Mouse (Mus musculus): Measurements from ENCODE around the gene Wdr83. TPM values are rescaled to one million over a fixed set of nuclear protein-coding genes. Genes with fewer than 3 reads are reported as not detected.
A peak's percentile ranks its signal among the peaks of the same experiment; 100 is the strongest.

Wdr83 gene
- polyA plus RNA-seq, 1 experiment from 2014 or later: 65.8 TPM

GRCm38 (mm10) chr8:85037681-85038531 lies 43.2 kb downstream of the Wdr83 start:
- Histone ChIP-seq H3K4me3 (peak overlapping the region; percentile 94), H3K36me3 (replicated peaks) (peaks cover 48% of the 10 kb centered on the region), H3K27me3 (replicated peaks; ENCODE audit: low read depth, poor library complexity, severe bottlenecking) (no peaks in the 10 kb centered on the region), H3K9me3 (no peaks in the 10 kb centered on the region), H3K4me1 (peaks cover 42% of the 10 kb centered on the region), H3K27ac (replicated peaks) (peak overlapping the region; percentile 96)
- peak; percentile 66 for DNase-seq (ENCODE audit: low spot score)
- WGBS: under 1% methylated on average over 57 of the region's 57 CpGs

- peaks cover 48% of the 10 kb centered on the region for H3K36me3 ChIP-seq (replicated peaks)
- H3K27ac ChIP-seq (replicated peaks): peak overlapping the region; percentile 96
- WGBS: 0% methylated on average over 14 of the region's 14 CpGs
- peak overlapping the region; percentile 94 for H3K4me3 ChIP-seq
- no peaks in the 10 kb centered on the region for H3K27me3 ChIP-seq (replicated peaks; ENCODE audit: low read depth, poor library complexity, severe bottlenecking)
- H3K4me1 ChIP-seq: peaks cover 42% of the 10 kb centered on the region
- no peaks in the 10 kb centered on the region for H3K9me3 ChIP-seq
- DNase-seq (ENCODE audit: low spot score): peak; percentile 84
These were observed 43.8 kb downstream of the Wdr83 start for GRCm38 (mm10) chr8:85037366-85037680.

- DNase-seq (ENCODE audit: low spot score): peak; percentile 92
- no peaks in the 10 kb centered on the region for H3K27me3 ChIP-seq (replicated peaks; ENCODE audit: low read depth, poor library complexity, severe bottlenecking)
- peak within 1 kb of the TSS; percentile 94 for H3K4me3 ChIP-seq
- H3K36me3 ChIP-seq (replicated peaks): peaks cover 48% of the 10 kb centered on the region
- peaks cover 42% of the 10 kb centered on the region for H3K4me1 ChIP-seq
- under 1% methylated on average over 59 of the region's 59 CpGs for WGBS
- H3K9me3 ChIP-seq: no peaks in the 10 kb centered on the region
- H3K27ac ChIP-seq (replicated peaks): peak within 1 kb of the TSS; percentile 96
These were observed 44.3 kb downstream of the Wdr83 start, which contains the start of gene Tnpo2 for GRCm38 (mm10) chr8:85036718-85037365. Tnpo2 (plus strand) TSS chr8:85036915.

DNA sequence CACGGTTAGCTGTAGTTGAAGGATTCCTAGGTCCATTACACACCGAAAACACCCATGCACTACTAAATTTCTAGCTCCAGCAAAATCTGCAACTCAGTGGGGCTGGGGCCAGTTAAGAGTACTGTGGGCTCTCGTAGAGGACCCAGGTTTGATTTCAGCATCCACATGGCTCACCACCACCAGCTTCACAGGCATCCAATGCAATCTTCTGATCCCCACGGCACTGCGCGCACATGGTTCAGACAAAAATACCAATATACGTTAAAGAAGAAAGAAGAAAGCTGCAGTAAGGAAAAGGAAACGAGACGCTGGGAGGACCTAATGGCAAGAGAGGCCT lies 44.8 kb downstream of the Wdr83 start:
- H3K9me3 ChIP-seq: no peaks in the 10 kb centered on the region
- H3K27ac ChIP-seq (replicated peaks): peak overlapping the region; percentile 96
- peaks cover 42% of the 10 kb centered on the region for H3K4me1 ChIP-seq
- 0% methylated on average over 9 of the region's 9 CpGs for WGBS
- peak overlapping the region; percentile 94 for H3K4me3 ChIP-seq
- no peaks in the 10 kb centered on the region for H3K27me3 ChIP-seq (replicated peaks; ENCODE audit: low read depth, poor library complexity, severe bottlenecking)
- peaks cover 48% of the 10 kb centered on the region for H3K36me3 ChIP-seq (replicated peaks)
- DNase-seq (ENCODE audit: low spot score): no peak

- H3K9me3 ChIP-seq: no peaks in the 10 kb centered on the region
- peak overlapping the region; percentile 96 for H3K27ac ChIP-seq (replicated peaks)
- peak; percentile 51 for DNase-seq (ENCODE audit: low spot score)
- H3K27me3 ChIP-seq (replicated peaks; ENCODE audit: low read depth, poor library complexity, severe bottlenecking): no peaks in the 10 kb centered on the region
- peaks cover 42% of the 10 kb centered on the region for H3K4me1 ChIP-seq
- WGBS: 1% methylated on average over 15 of the region's 15 CpGs
- peaks cover 48% of the 10 kb centered on the region for H3K36me3 ChIP-seq (replicated peaks)
- H3K4me3 ChIP-seq: peak overlapping the region; percentile 94
These were observed 45.3 kb downstream of the Wdr83 start for GRCm38 (mm10) chr8:85035728-85036310.

GRCm38 (mm10) chr8:85035165-85035727 lies 45.9 kb downstream of the Wdr83 start:
- peaks cover 42% of the 10 kb centered on the region for H3K4me1 ChIP-seq
- peak overlapping the region; percentile 96 for H3K27ac ChIP-seq (replicated peaks)
- peak overlapping the region; percentile 94 for H3K4me3 ChIP-seq
- no peaks in the 10 kb centered on the region for H3K9me3 ChIP-seq
- 8% methylated on average over 12 of the region's 12 CpGs for WGBS
- no peak for DNase-seq (ENCODE audit: low spot score)
- no peaks in the 10 kb centered on the region for H3K27me3 ChIP-seq (replicated peaks; ENCODE audit: low read depth, poor library complexity, severe bottlenecking)
- H3K36me3 ChIP-seq (replicated peaks): peaks cover 48% of the 10 kb centered on the region

DNA sequence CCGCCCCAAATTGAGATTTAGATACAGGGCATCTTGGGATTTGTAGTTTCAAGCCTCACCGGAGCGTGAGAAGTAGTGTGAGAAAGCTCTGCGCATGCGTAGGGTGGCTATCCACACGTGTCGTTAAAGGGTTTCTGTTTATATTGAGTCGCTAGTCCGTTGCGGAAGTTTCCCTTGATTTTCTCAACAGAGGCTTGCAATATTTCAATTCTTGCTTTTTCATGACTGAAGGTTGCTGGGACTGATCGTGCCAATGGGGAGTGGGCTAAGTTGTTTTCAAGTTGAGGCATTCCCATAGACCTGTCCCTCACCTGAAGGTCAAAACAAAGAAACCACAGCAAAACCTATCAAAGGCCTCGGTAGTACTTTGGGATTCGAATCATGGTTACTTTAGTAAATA lies 46.3 kb downstream of the Wdr83 start:
- WGBS: 5% methylated on average over 13 of the region's 13 CpGs
- H3K27me3 ChIP-seq (replicated peaks; ENCODE audit: low read depth, poor library complexity, severe bottlenecking): no peaks in the 10 kb centered on the region
- H3K4me3 ChIP-seq: peak overlapping the region; percentile 94
- peaks cover 48% of the 10 kb centered on the region for H3K36me3 ChIP-seq (replicated peaks)
- peak overlapping the region; percentile 96 for H3K27ac ChIP-seq (replicated peaks)
- H3K9me3 ChIP-seq: no peaks in the 10 kb centered on the region
- peak; percentile 81 for DNase-seq (ENCODE audit: low spot score)
- peaks cover 40% of the 10 kb centered on the region for H3K4me1 ChIP-seq

DNA sequence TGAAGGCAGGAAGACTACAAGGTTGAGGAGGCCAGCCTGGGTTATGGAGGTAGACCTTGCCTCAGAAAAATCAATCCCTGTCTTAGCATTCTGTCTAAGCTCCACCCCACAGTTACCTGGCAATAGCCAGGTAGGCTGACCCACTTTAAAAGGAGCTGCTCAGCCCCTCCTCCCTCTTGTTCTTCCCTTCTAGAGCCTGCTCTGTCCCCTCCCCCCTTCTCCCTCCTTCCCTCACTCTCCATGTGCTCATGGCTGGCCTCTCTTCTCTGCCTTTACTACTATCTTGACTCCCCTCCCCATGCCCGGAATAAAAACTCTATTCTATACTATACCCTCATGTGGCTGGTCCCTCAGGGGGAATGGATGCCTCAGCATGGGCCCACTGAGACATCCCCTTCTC lies 47.2 kb downstream of the Wdr83 start:
- WGBS: 62% methylated on average over 1 of the region's 1 CpGs
- Histone ChIP-seq H3K36me3 (replicated peaks) (peaks cover 55% of the 10 kb centered on the region), H3K4me3 (peak overlapping the region; percentile 23; the same call in 1 of the 2 replicates)

DNA sequence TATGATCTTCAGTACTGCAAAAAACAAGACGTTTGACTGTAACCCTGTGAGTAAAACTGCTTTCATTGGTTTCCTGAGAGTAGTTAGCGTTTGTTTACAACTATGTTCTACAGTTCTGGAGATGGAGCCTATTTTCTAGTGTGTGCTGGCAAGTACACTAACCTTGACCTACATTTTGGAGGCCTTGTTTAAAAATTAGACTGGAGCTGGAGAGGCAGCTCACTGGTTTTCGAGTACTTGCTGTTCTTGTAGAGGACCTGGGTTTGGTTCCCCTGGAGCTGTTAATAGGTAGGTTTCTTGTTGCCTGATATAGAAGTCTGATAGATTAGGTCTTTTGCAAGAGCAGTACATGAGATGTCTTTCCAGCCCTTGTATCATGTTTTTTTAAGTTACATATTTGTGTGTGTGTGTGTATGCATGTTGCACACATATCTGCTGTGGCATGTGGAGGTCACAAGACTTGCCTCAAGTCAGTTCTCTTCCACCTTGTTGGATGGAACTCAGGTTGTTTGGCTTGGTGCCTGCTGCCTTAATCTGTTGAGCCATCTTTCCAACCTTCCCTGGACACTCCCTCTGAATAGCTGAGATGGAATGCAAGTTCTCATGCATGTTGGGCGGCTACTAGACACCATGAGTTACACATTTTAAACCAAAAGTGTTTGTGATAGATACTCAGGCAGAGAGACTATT lies 48.3 kb downstream of the Wdr83 start:
- H3K4me1 ChIP-seq: peaks cover 37% of the 10 kb centered on the region
- no peaks in the 10 kb centered on the region for H3K27me3 ChIP-seq (replicated peaks; ENCODE audit: low read depth, poor library complexity, severe bottlenecking)
- no peaks in the 10 kb centered on the region for H3K9me3 ChIP-seq
- H3K36me3 ChIP-seq (replicated peaks): peaks cover 58% of the 10 kb centered on the region
- 86% methylated on average over 4 of the region's 4 CpGs for WGBS
- no peak overlapping the region for H3K27ac ChIP-seq (replicated peaks)
- no peak for DNase-seq (ENCODE audit: low spot score)
- H3K4me3 ChIP-seq: no peak overlapping the region

More for the DNA sequence above, 47.2 kb downstream of the Wdr83 start:
- no peaks in the 10 kb centered on the region for H3K9me3 ChIP-seq
- DNase-seq (ENCODE audit: low spot score): no peak
- no peaks in the 10 kb centered on the region for H3K27me3 ChIP-seq (replicated peaks; ENCODE audit: low read depth, poor library complexity, severe bottlenecking)
- H3K4me1 ChIP-seq: peaks cover 37% of the 10 kb centered on the region
- no peak overlapping the region for H3K27ac ChIP-seq (replicated peaks)

- DNase-seq (ENCODE audit: low spot score): no peak
- Histone ChIP-seq H3K27me3 (replicated peaks; ENCODE audit: low read depth, poor library complexity, severe bottlenecking) (no peaks in the 10 kb centered on the region), H3K4me1 (peaks cover 41% of the 10 kb centered on the region), H3K27ac (replicated peaks) (no peak overlapping the region), H3K9me3 (no peaks in the 10 kb centered on the region), H3K36me3 (replicated peaks) (peaks cover 57% of the 10 kb centered on the region), H3K4me3 (peak overlapping the region; percentile 99)
- WGBS: 89% methylated on average over 14 of the region's 14 CpGs
These were observed 51.8 kb downstream of the Wdr83 start for GRCm38 (mm10) chr8:85029271-85029670.

DNA sequence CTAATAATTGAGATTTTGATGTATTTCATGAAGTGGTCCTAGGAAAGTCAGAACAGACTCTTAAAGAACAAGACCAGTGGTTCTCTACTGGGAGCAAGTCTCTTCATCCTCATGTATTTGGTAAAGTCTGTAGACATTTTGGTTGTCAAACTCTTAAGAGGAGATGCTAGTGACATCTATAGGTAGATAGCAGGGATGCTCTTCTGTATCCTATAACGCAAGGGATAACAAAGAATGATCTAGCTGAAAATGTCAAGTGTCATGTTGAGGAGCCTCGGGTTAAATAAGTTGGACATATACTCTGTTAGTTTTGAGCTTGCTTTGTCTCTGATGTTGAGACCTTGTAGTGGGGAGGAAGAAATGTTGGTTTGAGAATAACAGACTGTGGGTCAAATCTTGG lies 53.2 kb downstream of the Wdr83 start:
- 33% methylated on average over 2 of the region's 2 CpGs for WGBS
- Histone ChIP-seq H3K4me1 (peaks cover 42% of the 10 kb centered on the region), H3K27ac (replicated peaks) (no peak overlapping the region), H3K27me3 (replicated peaks; ENCODE audit: low read depth, poor library complexity, severe bottlenecking) (no peaks in the 10 kb centered on the region), H3K36me3 (replicated peaks) (peaks cover 56% of the 10 kb centered on the region), H3K9me3 (no peaks in the 10 kb centered on the region), H3K4me3 (peak overlapping the region; percentile 99)
- no peak for DNase-seq (ENCODE audit: low spot score)

DNA sequence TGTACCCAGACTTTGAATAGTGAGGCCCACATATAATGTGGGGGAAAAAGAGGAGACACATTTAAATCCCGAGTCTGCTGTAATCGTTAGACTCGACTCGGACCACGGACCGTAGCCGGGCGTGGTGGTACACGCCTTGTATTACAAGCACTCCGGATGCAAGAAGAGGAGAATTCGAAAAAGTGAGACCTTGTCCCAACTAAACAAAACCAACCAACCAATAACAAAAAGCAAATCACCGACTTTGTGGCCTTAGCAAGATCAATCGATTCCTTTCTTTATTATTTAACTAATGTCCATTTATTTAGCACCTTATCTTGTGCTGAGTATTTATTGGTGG lies 53.6 kb downstream of the Wdr83 start:
- H3K4me1 ChIP-seq: peaks cover 42% of the 10 kb centered on the region
- H3K27ac ChIP-seq (replicated peaks): peak overlapping the region; percentile 98
- 1% methylated on average over 13 of the region's 13 CpGs for WGBS
- H3K36me3 ChIP-seq (replicated peaks): peaks cover 56% of the 10 kb centered on the region
- no peaks in the 10 kb centered on the region for H3K9me3 ChIP-seq
- no peak for DNase-seq (ENCODE audit: low spot score)
- H3K27me3 ChIP-seq (replicated peaks; ENCODE audit: low read depth, poor library complexity, severe bottlenecking): no peaks in the 10 kb centered on the region
- H3K4me3 ChIP-seq: peak overlapping the region; percentile 99
